Mouse (Mus musculus): Measurements from ENCODE around the gene Prkaca.

GRCm38 (mm10) chr8:84004533-84005201 is 31.9 kb downstream of the Prkaca start:
- TF ChIP-seq GATA1 (IDR thresholded peaks at IDR 0.05; ENCODE audit: low read length) = no peak
- TF ChIP-seq TAL1 (IDR thresholded peaks at IDR 0.05; ENCODE audit: low read length) = no peak

Measured in erythroblast, embryonic 14.5 days (primary cell).